Mouse (Mus musculus) natural killer cell, adult 2 months (primary cell): ENCODE measurements around the gene Map3k1.
"Not testable (repeated sequence)": the region's sequence is repeated elsewhere in the genome, so short reads cannot be mapped to it uniquely, and the experiment has no call there.

ENCODE experiments used
- DNase-seq, 2 experiments: peaks; one replicate each; pipeline ENCODE4 v3.0.0; 2022; ENCODE audit warnings: low spot score in 2 of 2

The Map3k1 gene

DNA sequence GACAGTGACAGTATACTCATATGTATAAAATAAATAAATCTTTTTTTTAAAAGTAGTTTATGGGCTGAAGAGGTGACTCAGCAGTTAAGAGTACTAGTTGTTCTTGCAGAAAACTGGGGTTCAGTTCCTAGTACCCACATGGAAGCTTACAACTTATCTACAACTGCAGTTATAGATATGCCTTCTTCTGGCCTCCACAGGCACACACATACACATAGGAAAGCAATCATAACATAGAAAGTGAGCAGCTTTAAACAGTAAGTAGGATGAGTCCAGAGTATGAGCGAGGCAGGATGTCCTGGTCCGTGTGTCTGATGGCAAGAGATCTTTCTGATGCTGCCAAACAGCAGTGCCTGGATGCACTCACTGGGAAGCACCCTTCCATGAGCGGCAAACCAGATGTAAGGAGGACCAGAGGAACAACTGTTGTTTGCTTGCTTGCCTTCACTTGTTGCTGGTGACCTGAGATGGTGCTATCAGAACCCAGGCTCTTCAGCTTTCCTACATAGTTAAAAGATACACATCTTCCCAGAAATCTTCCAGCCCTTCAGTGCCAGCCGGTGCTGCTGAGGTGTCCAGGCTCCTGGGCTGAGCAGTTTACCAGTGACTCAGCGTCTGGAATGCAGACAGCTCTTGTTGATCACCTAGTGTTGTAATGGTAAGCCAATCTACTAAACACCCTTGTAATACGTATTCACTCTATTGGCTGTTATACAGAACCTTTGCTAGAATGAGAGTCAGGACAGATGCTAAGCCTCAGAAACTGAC, 64.4 kb downstream of the Map3k1 start:
- no peak for DNase-seq

DNA sequence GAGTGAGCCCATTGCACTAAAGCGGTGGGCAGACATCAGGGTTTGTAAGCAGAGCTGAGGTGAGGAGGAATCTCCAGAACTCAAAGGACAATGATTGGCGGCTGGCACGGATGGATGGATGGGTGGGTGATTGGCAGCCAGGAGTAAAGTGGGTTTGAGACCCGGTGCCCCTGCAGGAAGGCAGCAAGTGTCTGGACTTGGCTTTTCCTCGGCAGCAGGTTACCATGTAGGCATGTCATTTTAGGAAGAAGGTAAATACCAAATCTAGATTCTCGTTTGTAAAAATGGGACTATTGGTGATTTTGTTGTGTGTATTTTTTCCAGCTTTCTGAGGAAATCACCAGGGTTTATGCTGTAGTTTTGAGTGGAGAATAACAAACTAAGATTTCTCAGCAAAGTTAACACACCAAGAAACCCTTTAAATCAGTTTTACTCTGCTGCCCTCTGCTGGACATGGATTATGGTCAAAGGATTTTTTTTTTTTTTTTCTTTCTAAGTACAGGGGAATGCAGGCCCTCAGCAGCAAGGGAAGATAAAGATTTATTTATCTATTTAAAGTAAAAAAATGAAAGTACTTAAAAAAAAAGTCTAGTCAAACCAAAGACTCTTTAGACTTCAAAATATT, 66.7 kb downstream of the Map3k1 start:
- peak; percentile 27 to 55 for DNase-seq

DNA sequence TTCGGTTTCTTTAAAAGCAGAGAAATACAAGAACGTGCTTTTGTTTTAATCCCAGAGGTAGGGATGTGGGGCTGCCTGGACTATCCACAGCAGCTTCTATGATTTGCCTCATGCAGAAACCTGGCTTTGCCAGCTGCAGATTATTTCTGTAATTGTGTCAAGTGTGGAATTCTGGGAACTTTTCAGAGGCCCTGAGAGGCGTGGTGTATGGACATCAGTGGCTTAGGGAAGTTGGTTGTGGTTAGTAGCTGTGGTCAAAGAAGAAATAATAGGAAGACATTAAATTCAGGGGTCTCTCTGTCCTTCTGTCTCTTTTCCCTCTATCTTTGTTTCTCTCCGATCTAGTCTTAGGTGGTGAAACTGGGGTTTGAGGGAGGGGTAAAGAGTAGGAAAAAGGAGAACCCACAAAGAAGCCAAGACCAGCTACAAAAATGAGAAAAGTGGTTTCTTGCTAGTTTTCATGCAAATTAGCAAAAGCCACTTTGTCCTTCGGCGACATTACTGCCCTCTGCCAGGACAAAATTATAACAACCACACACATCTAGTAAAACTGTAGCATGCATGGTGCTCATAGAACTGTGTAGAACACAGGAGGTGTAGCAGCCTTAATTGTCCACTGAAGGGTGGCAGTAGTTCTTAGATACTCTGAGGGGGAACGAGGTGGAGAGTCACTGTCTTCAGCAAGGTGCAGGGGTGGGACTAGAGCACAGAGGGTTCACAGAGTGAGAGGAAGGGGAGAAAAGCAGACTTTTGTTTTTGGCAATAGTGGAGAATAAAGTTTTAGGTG, 67.4 kb downstream of the Map3k1 start:
- no peak for DNase-seq

DNA sequence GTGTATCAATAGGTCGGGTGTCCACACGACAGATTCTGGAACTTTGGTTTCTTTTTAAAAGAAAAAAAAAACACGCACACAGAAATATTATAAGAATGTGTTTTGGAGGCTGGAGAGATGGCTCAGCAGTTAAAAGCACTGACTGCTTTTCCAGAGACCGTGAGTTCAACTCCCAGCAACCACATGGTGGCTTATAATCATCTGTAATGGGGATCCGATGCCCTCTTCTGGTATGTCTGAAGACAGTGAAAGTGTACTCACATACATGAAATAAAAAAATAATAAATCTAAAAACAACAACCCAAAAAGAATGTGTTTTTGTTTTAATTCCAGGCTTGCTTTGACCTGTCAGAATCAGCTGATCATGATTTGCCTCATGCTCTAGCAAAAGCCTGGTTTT, 81.9 kb downstream of the Map3k1 start:
- no peak for DNase-seq

DNA sequence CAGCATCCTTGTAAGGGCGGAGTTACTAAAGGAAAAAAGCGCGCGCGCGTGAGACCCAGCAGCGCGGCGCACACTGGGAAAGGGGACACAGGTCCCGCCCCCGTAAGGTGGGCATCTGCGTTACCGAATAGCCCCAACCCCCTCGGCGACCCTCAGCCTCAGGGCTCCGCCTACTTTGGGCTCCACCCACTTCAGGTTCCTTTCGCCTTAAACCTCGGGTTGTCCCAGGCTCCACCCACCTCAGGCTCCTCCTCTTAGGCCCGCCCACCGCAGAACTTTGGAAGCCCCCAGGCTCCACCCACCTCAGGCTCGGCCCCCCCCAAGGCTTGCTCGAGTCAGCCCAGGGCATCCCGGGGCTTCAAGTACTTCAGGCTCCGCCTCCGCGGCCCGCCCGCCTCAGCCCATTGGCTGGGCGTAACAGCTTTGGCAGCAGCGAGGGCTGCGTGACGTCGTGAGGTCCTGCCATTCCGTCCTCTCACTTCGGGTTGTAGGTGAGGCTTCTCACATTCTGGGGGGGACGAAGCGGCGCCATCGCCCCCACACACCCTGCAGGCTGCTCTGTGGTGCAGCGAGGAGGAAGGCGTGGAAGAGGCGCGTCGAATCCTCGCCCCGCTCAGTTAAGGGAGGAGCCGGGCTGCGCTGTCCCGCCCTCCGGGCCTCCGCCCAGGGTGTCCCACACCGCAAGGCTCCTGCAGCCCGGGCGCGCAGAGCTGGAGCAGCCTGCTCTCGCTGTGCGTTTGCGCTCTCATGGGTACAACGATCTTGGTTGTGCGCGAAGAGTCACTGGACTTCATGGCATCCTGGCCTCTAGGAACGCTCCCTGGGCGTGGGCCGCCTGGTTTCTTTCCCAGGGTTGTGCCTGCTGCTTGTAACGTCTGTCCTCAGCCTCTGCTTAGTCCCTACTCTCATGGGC, 83.4 kb downstream of the Map3k1 start:
- DNase-seq, result peak; percentile 94 to 97

DNA sequence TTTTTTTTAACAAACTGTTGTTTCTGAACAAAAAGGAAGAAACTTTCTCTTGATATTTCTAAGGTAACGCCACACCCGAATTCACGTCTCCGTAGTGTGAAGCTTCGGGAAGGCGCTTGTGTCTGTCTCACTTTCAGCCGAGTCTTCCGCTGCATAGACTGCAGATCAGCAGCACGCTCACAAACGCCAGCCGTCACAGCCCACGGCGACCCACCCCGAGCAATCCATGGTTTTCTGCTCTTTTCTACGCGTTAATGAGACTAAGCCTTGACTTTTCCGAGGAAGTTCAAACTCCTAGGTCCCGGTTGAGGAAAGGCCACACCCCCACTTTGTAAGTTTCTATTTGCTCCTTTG, 84.0 kb downstream of the Map3k1 start:
- DNase-seq, result no peak

DNA sequence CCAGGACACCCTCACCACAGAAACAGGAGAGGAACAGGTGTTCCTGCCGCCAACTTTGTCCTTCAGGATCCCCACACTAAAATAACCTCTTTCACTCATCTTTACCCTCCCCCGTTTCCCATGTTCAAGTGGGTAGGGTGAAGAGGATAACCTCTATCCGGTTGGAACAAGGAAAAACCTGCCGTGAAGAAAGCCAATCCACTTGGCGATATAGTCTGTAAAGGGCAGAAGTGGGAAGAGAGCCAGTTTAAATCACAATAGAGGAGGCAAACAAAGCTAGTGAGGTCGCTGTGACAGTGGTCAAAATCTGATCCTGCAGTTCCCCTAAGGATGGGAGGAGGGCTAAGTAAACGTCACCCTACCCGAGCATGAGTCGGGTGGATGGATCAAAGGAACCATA, 89.1 kb downstream of the Map3k1 start:
- no peak for DNase-seq

DNA sequence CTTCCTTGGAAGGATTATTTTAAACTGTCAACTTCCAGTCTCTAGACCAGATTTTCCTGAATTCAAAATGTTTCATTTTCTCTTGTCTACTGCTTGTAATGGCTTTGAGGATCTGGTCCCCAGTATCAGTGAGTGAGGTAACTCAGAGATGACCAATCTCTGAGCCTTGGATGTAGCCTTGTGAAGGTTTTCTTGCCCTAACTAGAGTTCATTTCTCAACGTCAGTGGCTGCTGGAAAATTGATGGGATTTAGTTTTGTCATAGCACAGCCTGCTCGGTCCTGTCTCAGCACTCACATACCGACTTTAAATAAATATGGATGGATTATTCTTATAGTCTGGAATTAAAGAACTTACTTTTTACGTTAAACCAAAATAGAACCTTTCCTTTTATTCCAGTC, 98.3 kb downstream of the Map3k1 start:
- no peak for DNase-seq

DNA sequence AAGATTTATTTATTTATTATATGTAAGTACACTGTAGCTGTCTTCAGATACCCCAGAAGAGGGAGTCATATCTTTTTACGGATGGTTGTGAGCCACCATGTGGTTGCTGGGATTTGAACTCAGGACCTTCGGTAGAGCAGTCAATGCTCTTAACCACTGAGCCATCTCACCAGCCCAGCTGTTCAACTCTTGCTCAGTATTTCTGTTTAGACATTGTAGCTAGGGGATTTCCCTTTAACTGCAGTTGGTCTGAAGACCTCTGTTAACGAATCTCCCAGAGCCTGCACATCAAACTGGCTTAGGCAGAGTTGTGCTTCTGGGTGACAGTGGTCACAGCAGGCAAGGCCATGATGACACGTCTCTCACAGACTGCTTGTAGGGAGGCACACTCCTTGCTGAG, 104.8 kb downstream of the Map3k1 start:
- not testable (repeated sequence) for DNase-seq

DNA sequence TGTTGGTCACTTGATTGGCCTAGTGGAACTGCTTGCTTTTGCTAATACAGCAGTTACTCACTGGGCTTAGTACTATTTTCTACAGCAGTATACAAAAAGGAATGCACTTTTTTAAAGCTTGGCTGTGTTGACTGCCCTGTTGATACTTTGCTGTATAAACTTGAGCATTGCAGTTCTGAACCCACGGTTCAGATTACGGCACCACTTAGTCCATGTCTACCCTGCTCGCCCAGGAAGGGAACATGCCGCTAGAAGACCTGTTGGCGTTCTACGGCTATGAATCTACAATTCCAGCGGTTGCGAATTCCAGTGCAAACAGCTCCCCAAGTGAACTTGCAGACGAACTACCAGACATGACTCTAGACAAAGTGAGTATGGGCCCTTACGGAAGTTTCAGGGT, 105.4 kb downstream of the Map3k1 start:
- no peak for DNase-seq
